Mouse (Mus musculus): ENCODE measurements around the gene Susd4.

Gene Susd4

GRCm38 (mm10) chr1:182763716-182764461 lies at the start of gene Susd4:
Susd4 (plus strand) TSS chr1:182763860.
- DNase-seq (ENCODE audit: low read depth, low spot score), result peak; percentile 76

GRCm38 (mm10) chr1:182714236-182714935 lies 49.3 kb upstream of the Susd4 start:
- DNase-seq (ENCODE audit: low read depth, low spot score), result no peak

GRCm38 (mm10) chr1:182727541-182727940 lies 36.1 kb upstream of the Susd4 start:
- DNase-seq (ENCODE audit: low read depth, low spot score), result no peak

- DNase-seq (ENCODE audit: low read depth, low spot score), result no peak
Observed at GRCm38 (mm10) chr1:182729002-182729401, 34.7 kb upstream of the Susd4 start.

GRCm38 (mm10) chr1:182732695-182733094 lies 31.0 kb upstream of the Susd4 start:
- DNase-seq (ENCODE audit: low read depth, low spot score), result no peak

- no peak for DNase-seq (ENCODE audit: low read depth, low spot score)
Observed at GRCm38 (mm10) chr1:182735891-182736290, 27.8 kb upstream of the Susd4 start.

GRCm38 (mm10) chr1:182747081-182747480 lies 16.6 kb upstream of the Susd4 start:
- DNase-seq (ENCODE audit: low read depth, low spot score), result no peak

GRCm38 (mm10) chr1:182747834-182748233 lies 15.8 kb upstream of the Susd4 start:
- no peak for DNase-seq (ENCODE audit: low read depth, low spot score)

GRCm38 (mm10) chr1:182749080-182749479 lies 14.6 kb upstream of the Susd4 start, which contains the start of gene Ccdc185:
Ccdc185 (minus strand) TSS chr1:182749180.
- no peak for DNase-seq (ENCODE audit: low read depth, low spot score)

GRCm38 (mm10) chr1:182751301-182751700 lies 12.4 kb upstream of the Susd4 start:
- DNase-seq (ENCODE audit: low read depth, low spot score), result no peak

GRCm38 (mm10) chr1:182753694-182754093 lies 10.0 kb upstream of the Susd4 start:
- DNase-seq (ENCODE audit: low read depth, low spot score), result no peak

- no peak for DNase-seq (ENCODE audit: low read depth, low spot score)
Observed at GRCm38 (mm10) chr1:182754865-182755264, 8.8 kb upstream of the Susd4 start.

- DNase-seq (ENCODE audit: low read depth, low spot score), result no peak
Observed at GRCm38 (mm10) chr1:182758783-182759182, 4.9 kb upstream of the Susd4 start.

- DNase-seq (ENCODE audit: low read depth, low spot score), result no peak
Observed at GRCm38 (mm10) chr1:182763191-182763715, 407 bp upstream of the Susd4 start.

GRCm38 (mm10) chr1:182764541-182765281 lies 1.1 kb downstream of the Susd4 start:
- DNase-seq (ENCODE audit: low read depth, low spot score), result no peak

- no peak for DNase-seq (ENCODE audit: low read depth, low spot score)
Observed at GRCm38 (mm10) chr1:182775576-182775975, 11.9 kb downstream of the Susd4 start.

GRCm38 (mm10) chr1:182776749-182777410 lies 13.2 kb downstream of the Susd4 start:
- no peak for DNase-seq (ENCODE audit: low read depth, low spot score)

GRCm38 (mm10) chr1:182778225-182778624 lies 14.6 kb downstream of the Susd4 start:
- no peak for DNase-seq (ENCODE audit: low read depth, low spot score)

GRCm38 (mm10) chr1:182779024-182779520 lies 15.4 kb downstream of the Susd4 start:
- no peak for DNase-seq (ENCODE audit: low read depth, low spot score)

GRCm38 (mm10) chr1:182783774-182784173 lies 20.1 kb downstream of the Susd4 start:
- no peak for DNase-seq (ENCODE audit: low read depth, low spot score)

GRCm38 (mm10) chr1:182784784-182785183 lies 21.1 kb downstream of the Susd4 start:
- no peak for DNase-seq (ENCODE audit: low read depth, low spot score)

Measured in telencephalon, adult 2 months (tissue).